Mouse (Mus musculus): ENCODE results near the gene Zfp580. TPM values are rescaled to one million over a fixed set of nuclear protein-coding genes. Genes with fewer than 3 reads are reported as not detected.

Zfp580 gene
- polyA plus RNA-seq, 1 experiment from 2014 or later = 105 TPM

- DNase-seq (ENCODE audit: low spot score) = no peak
- Histone ChIP-seq H3K36me3 (replicated peaks; ENCODE audit: control insufficient read depth, insufficient read depth) (no peaks in the 10 kb centered on the region), H3K4me2 (replicated peaks) (no peak overlapping the region), H3K27ac (no peak overlapping the region), H3K9me3 (ENCODE audit: control insufficient read depth, low read length) (no peaks in the 10 kb centered on the region), H3K4me3 (replicated peaks; ENCODE audit: low read length) (no peak overlapping the region), H3K4me1 (replicated peaks; ENCODE audit: control insufficient read depth, insufficient read depth, low read length) (no peaks in the 10 kb centered on the region), H3K27me3 (ENCODE audit: control insufficient read depth, insufficient read depth, low read length) (no peaks in the 10 kb centered on the region), H3K9ac (no peak overlapping the region)
- WGBS = 77% methylated on average over 2 of the region's 2 CpGs
- ATAC-seq (ENCODE audit: low FRiP score) = no peak
Observed at GRCm38 (mm10) chr7:5044981-5045380, 6.4 kb upstream of the Zfp580 start.

DNA sequence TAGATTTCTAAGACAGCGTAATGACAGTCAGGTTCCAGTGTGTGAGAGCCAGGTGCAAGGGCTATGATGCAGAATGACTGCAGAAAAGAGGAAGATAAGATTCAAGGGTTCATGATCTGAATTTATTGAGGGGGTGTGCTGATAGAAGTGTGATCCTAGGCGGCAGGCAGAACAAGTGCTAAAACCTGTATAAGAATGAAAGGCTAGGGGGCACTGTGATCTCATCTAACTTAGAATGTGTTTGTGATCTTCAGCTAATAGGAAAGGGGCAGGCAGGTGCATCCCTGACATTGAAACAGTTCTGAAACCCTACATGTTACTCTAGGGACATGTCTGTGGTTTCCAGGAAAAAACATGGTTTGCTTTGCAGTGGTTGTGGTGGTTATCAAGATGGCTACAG, 5.2 kb upstream of the Zfp580 start:
- DNase-seq (ENCODE audit: low spot score) = no peak
- H3K4me2 ChIP-seq (replicated peaks) = no peak overlapping the region
- H3K27me3 ChIP-seq (ENCODE audit: control insufficient read depth, insufficient read depth, low read length) = no peaks in the 10 kb centered on the region
- WGBS = 84% methylated on average over 2 of the region's 2 CpGs
- no peak for ATAC-seq (ENCODE audit: low FRiP score)
- no peaks in the 10 kb centered on the region for H3K36me3 ChIP-seq (replicated peaks; ENCODE audit: control insufficient read depth, insufficient read depth)
- peaks cover 9% of the 10 kb centered on the region for H3K4me1 ChIP-seq (replicated peaks; ENCODE audit: control insufficient read depth, insufficient read depth, low read length)
- no peak overlapping the region for H3K9ac ChIP-seq
- H3K4me3 ChIP-seq (replicated peaks; ENCODE audit: low read length) = no peak overlapping the region
- no peak overlapping the region for H3K27ac ChIP-seq
- H3K9me3 ChIP-seq (ENCODE audit: control insufficient read depth, low read length) = no peaks in the 10 kb centered on the region

- Histone ChIP-seq H3K9ac (no peak overlapping the region), H3K27me3 (ENCODE audit: control insufficient read depth, insufficient read depth, low read length) (no peaks in the 10 kb centered on the region), H3K4me3 (replicated peaks; ENCODE audit: low read length) (no peak overlapping the region), H3K36me3 (replicated peaks; ENCODE audit: control insufficient read depth, insufficient read depth) (no peaks in the 10 kb centered on the region), H3K27ac (no peak overlapping the region), H3K9me3 (ENCODE audit: control insufficient read depth, low read length) (no peaks in the 10 kb centered on the region), H3K4me2 (replicated peaks) (no peak overlapping the region), H3K4me1 (replicated peaks; ENCODE audit: control insufficient read depth, insufficient read depth, low read length) (peaks cover 13% of the 10 kb centered on the region)
- DNase-seq (ENCODE audit: low spot score) (no peak), ATAC-seq (ENCODE audit: low FRiP score) (no peak)
- WGBS = 41% methylated on average over 2 of the region's 2 CpGs
Observed at GRCm38 (mm10) chr7:5047313-5047712, 4.0 kb upstream of the Zfp580 start.

GRCm38 (mm10) chr7:5052438-5052837, 1.1 kb downstream of the Zfp580 start:
- H3K9me3 ChIP-seq (ENCODE audit: control insufficient read depth, low read length) = no peaks in the 10 kb centered on the region
- peaks cover 38% of the 10 kb centered on the region for H3K27me3 ChIP-seq (ENCODE audit: control insufficient read depth, insufficient read depth, low read length)
- peak overlapping the region; percentile 89 for H3K27ac ChIP-seq
- WGBS = 4% methylated on average over 12 of the region's 12 CpGs
- peak overlapping the region; percentile 71 for H3K4me2 ChIP-seq (replicated peaks)
- H3K4me1 ChIP-seq (replicated peaks; ENCODE audit: control insufficient read depth, insufficient read depth, low read length) = peaks cover 39% of the 10 kb centered on the region
- peak overlapping the region; percentile 89 for H3K9ac ChIP-seq
- DNase-seq (ENCODE audit: low spot score) (no peak), ATAC-seq (ENCODE audit: low FRiP score) (no peak)
- H3K4me3 ChIP-seq (replicated peaks; ENCODE audit: low read length) = peak overlapping the region; percentile 66
- H3K36me3 ChIP-seq (replicated peaks; ENCODE audit: control insufficient read depth, insufficient read depth) = no peaks in the 10 kb centered on the region; the same call in 1 of the 2 replicates

- DNase-seq (ENCODE audit: low spot score) (no peak), ATAC-seq (ENCODE audit: low FRiP score) (no peak)
- Histone ChIP-seq H3K36me3 (replicated peaks; ENCODE audit: control insufficient read depth, insufficient read depth) (no peaks in the 10 kb centered on the region; the same call in 1 of the 2 replicates), H3K27ac (no peak overlapping the region), H3K9ac (peak overlapping the region; percentile 89), H3K4me3 (replicated peaks; ENCODE audit: low read length) (peak overlapping the region; percentile 66), H3K4me1 (replicated peaks; ENCODE audit: control insufficient read depth, insufficient read depth, low read length) (peaks cover 44% of the 10 kb centered on the region), H3K27me3 (ENCODE audit: control insufficient read depth, insufficient read depth, low read length) (peaks cover 43% of the 10 kb centered on the region), H3K9me3 (ENCODE audit: control insufficient read depth, low read length) (no peaks in the 10 kb centered on the region), H3K4me2 (replicated peaks) (peak overlapping the region; percentile 71)
- WGBS = 4% methylated on average over 45 of the region's 45 CpGs
Observed at GRCm38 (mm10) chr7:5052931-5053343, 1.6 kb downstream of the Zfp580 start.

GRCm38 (mm10) chr7:5053456-5054179, 2.3 kb downstream of the Zfp580 start:
- WGBS = 10% methylated on average over 32 of the region's 32 CpGs
- peak overlapping the region; percentile 89 for H3K9ac ChIP-seq
- no peak for ATAC-seq (ENCODE audit: low FRiP score)
- no peak overlapping the region for H3K27ac ChIP-seq
- no peak for DNase-seq (ENCODE audit: low spot score)
- H3K36me3 ChIP-seq (replicated peaks; ENCODE audit: control insufficient read depth, insufficient read depth) = no peaks in the 10 kb centered on the region; the same call in 1 of the 2 replicates
- peaks cover 47% of the 10 kb centered on the region for H3K27me3 ChIP-seq (ENCODE audit: control insufficient read depth, insufficient read depth, low read length)
- peaks cover 46% of the 10 kb centered on the region for H3K4me1 ChIP-seq (replicated peaks; ENCODE audit: control insufficient read depth, insufficient read depth, low read length)
- peak overlapping the region; percentile 66 for H3K4me3 ChIP-seq (replicated peaks; ENCODE audit: low read length)
- no peaks in the 10 kb centered on the region for H3K9me3 ChIP-seq (ENCODE audit: control insufficient read depth, low read length)
- peak overlapping the region; percentile 71 for H3K4me2 ChIP-seq (replicated peaks)

GRCm38 (mm10) chr7:5056651-5057263, 5.4 kb downstream of the Zfp580 start:
- Histone ChIP-seq H3K9me3 (ENCODE audit: control insufficient read depth, low read length) (no peaks in the 10 kb centered on the region), H3K4me1 (replicated peaks; ENCODE audit: control insufficient read depth, insufficient read depth, low read length) (peaks cover 51% of the 10 kb centered on the region), H3K9ac (peak overlapping the region; percentile 86), H3K27me3 (ENCODE audit: control insufficient read depth, insufficient read depth, low read length) (peaks cover 47% of the 10 kb centered on the region), H3K36me3 (replicated peaks; ENCODE audit: control insufficient read depth, insufficient read depth) (no peaks in the 10 kb centered on the region; the same call in 1 of the 2 replicates), H3K4me3 (replicated peaks; ENCODE audit: low read length) (peak overlapping the region; percentile 68), H3K27ac (peak overlapping the region; percentile 75), H3K4me2 (replicated peaks) (peak overlapping the region; percentile 78)
- DNase-seq (ENCODE audit: low spot score) = no peak
- 2% methylated on average over 55 of the region's 55 CpGs for WGBS
- ATAC-seq (ENCODE audit: low FRiP score) = peak; percentile 15

GRCm38 (mm10) chr7:5057381-5057780, 6.0 kb downstream of the Zfp580 start:
- ATAC-seq (ENCODE audit: low FRiP score) (no peak), DNase-seq (ENCODE audit: low spot score) (no peak)
- Histone ChIP-seq H3K27me3 (ENCODE audit: control insufficient read depth, insufficient read depth, low read length) (peaks cover 47% of the 10 kb centered on the region), H3K4me1 (replicated peaks; ENCODE audit: control insufficient read depth, insufficient read depth, low read length) (peaks cover 47% of the 10 kb centered on the region), H3K36me3 (replicated peaks; ENCODE audit: control insufficient read depth, insufficient read depth) (no peaks in the 10 kb centered on the region; the same call in 1 of the 2 replicates), H3K27ac (peak overlapping the region; percentile 75; the same call in 1 of the 2 replicates), H3K9me3 (ENCODE audit: control insufficient read depth, low read length) (no peaks in the 10 kb centered on the region), H3K4me2 (replicated peaks) (peak overlapping the region; percentile 78), H3K9ac (peak overlapping the region; percentile 86), H3K4me3 (replicated peaks; ENCODE audit: low read length) (peak overlapping the region; percentile 68)
- WGBS = 34% methylated on average over 8 of the region's 8 CpGs

GRCm38 (mm10) chr7:5057804-5058203, 6.5 kb downstream of the Zfp580 start:
- peak overlapping the region; percentile 86 for H3K9ac ChIP-seq

More at GRCm38 (mm10) chr7:5057804-5058203, 6.5 kb downstream of the Zfp580 start:
- no peaks in the 10 kb centered on the region; the same call in 1 of the 2 replicates for H3K36me3 ChIP-seq (replicated peaks; ENCODE audit: control insufficient read depth, insufficient read depth)
- no peaks in the 10 kb centered on the region for H3K9me3 ChIP-seq (ENCODE audit: control insufficient read depth, low read length)
- DNase-seq (ENCODE audit: low spot score) (no peak), ATAC-seq (ENCODE audit: low FRiP score) (no peak)
- WGBS = 28% methylated on average over 11 of the region's 11 CpGs
- H3K4me2 ChIP-seq (replicated peaks) = peak overlapping the region; percentile 78
- H3K4me1 ChIP-seq (replicated peaks; ENCODE audit: control insufficient read depth, insufficient read depth, low read length) = peaks cover 43% of the 10 kb centered on the region
- H3K27me3 ChIP-seq (ENCODE audit: control insufficient read depth, insufficient read depth, low read length) = peaks cover 44% of the 10 kb centered on the region
- H3K4me3 ChIP-seq (replicated peaks; ENCODE audit: low read length) = peak overlapping the region; percentile 68
- no peak overlapping the region for H3K27ac ChIP-seq
